Mouse (Mus musculus) T-helper 1 cell (primary cell): Measurements from ENCODE around the gene Ercc4.

Experiments used
- in situ Hi-C: fragments of 300-600 bp; cut with MboI, MseI; formaldehyde crosslinking; loops from one replicate; pipeline ENCODE4 v1.15.1; 2025; ENCODE audit warnings: high pct_unique_total_duplicates

The Ercc4 gene

GRCm38 (mm10) chr16:13109156-13109989, at the start of gene Ercc4:
Ercc4 (plus strand) TSS chr16:13109684.
- in situ Hi-C loops: loop anchor here (5.0 kb wide), 1 partner anchor 48 kb away; no protein-coding TSS in a partner anchor

GRCm38 (mm10) chr16:13061113-13061512, 48.4 kb upstream of the Ercc4 start:
- in situ Hi-C loops: no loop called here

GRCm38 (mm10) chr16:13074176-13074575, 35.3 kb upstream of the Ercc4 start:
- in situ Hi-C loops: no loop called here

- in situ Hi-C loops: no loop called here
These were observed 29.3 kb upstream of the Ercc4 start for GRCm38 (mm10) chr16:13080161-13080560.

GRCm38 (mm10) chr16:13083155-13083798, 26.2 kb upstream of the Ercc4 start:
- in situ Hi-C loops: no loop called here

- in situ Hi-C loops: loop anchor here (5.0 kb wide), 1 partner anchor 49 kb away; no protein-coding TSS in a partner anchor
These were observed 1.1 kb upstream of the Ercc4 start for GRCm38 (mm10) chr16:13108356-13108755.

- in situ Hi-C loops: loop anchor here (5.0 kb wide), 1 partner anchor 47 kb away; no protein-coding TSS in a partner anchor
These were observed 609 bp downstream of the Ercc4 start for GRCm38 (mm10) chr16:13109990-13110595.

- in situ Hi-C loops: loop anchor here (5.0 kb wide), 1 partner anchor 297 kb away; no protein-coding TSS in a partner anchor
These were observed 5.3 kb downstream of the Ercc4 start for GRCm38 (mm10) chr16:13114821-13115220.

- in situ Hi-C loops: loop anchor here (5.0 kb wide), 1 partner anchor 297 kb away; no protein-coding TSS in a partner anchor
These were observed 6.0 kb downstream of the Ercc4 start for GRCm38 (mm10) chr16:13115466-13115865.

- in situ Hi-C loops: loop anchor here (5.0 kb wide), 1 partner anchor 295 kb away; no protein-coding TSS in a partner anchor
These were observed 7.9 kb downstream of the Ercc4 start for GRCm38 (mm10) chr16:13117299-13117966.

GRCm38 (mm10) chr16:13117967-13118430, 8.5 kb downstream of the Ercc4 start:
- in situ Hi-C loops: loop anchor here (5.0 kb wide), 1 partner anchor 294 kb away; no protein-coding TSS in a partner anchor

GRCm38 (mm10) chr16:13118754-13119294, 9.3 kb downstream of the Ercc4 start:
- in situ Hi-C loops: loop anchor here (5.0 kb wide), 1 partner anchor 293 kb away; no protein-coding TSS in a partner anchor

- in situ Hi-C loops: loop anchor here (5.0 kb wide), 1 partner anchor 293 kb away; no protein-coding TSS in a partner anchor
These were observed 10.3 kb downstream of the Ercc4 start for GRCm38 (mm10) chr16:13119641-13120350.

GRCm38 (mm10) chr16:13125357-13125756, 15.9 kb downstream of the Ercc4 start:
- in situ Hi-C loops: no loop called here

GRCm38 (mm10) chr16:13127566-13127965, 18.1 kb downstream of the Ercc4 start:
- in situ Hi-C loops: no loop called here

GRCm38 (mm10) chr16:13130412-13130811, 20.9 kb downstream of the Ercc4 start:
- in situ Hi-C loops: no loop called here

GRCm38 (mm10) chr16:13141220-13141619, 31.7 kb downstream of the Ercc4 start:
- in situ Hi-C loops: no loop called here

GRCm38 (mm10) chr16:13143932-13144331, 34.4 kb downstream of the Ercc4 start:
- in situ Hi-C loops: no loop called here

- in situ Hi-C loops: no loop called here
These were observed 35.4 kb downstream of the Ercc4 start for GRCm38 (mm10) chr16:13144682-13145410.
